Mouse (Mus musculus) MEL (cell line): ENCODE results near the gene Fgg. TPM values are rescaled to one million over a fixed set of nuclear protein-coding genes. Genes with fewer than 3 reads are reported as not detected.

Experiments used
- DNase-seq: peaks from one replicate; pipeline ENCODE4 v3.0.0; 2011; ENCODE audit warnings: low read depth, low spot score
- H3K27ac ChIP-seq: 2 replicates; pipeline ENCODE4 v1.5.1; 2012; ENCODE audit warnings: low read depth, mild to moderate bottlenecking, control low read depth, low read length, moderate library complexity; ENCODE audit not compliant: control insufficient read depth
- H3K27me3 ChIP-seq, 2 experiments: fragments of 150-350 bp in 1 of 2; sonication (generic) in 1 of 2; 2 replicates each; pipeline ENCODE4 v1.6.1; 2012; ENCODE audit warnings: low read length in 2 of 2, mild to moderate bottlenecking in 2 of 2, improper control_type of control experiment in 1 of 2, moderate library complexity in 1 of 2; ENCODE audit not compliant: insufficient read depth in 2 of 2, control insufficient read depth in 1 of 2
- H3K36me3 ChIP-seq, 2 experiments: 2 replicates each; pipeline ENCODE4 v1.6.1; 2012 to 2014; ENCODE audit warnings: low read length in 2 of 2, improper control_type of control experiment in 1 of 2, inconsistent platforms in 1 of 2, mild to moderate bottlenecking in 1 of 2; ENCODE audit not compliant: insufficient read depth in 2 of 2, control insufficient read depth in 1 of 2
- H3K4me1 ChIP-seq, 2 experiments: fragments of 150-350 bp in 1 of 2; sonication (generic) in 1 of 2; 2 replicates each; pipeline ENCODE4 v1.6.1; 2012; ENCODE audit warnings: low read length in 2 of 2, improper control_type of control experiment in 1 of 2, mild to moderate bottlenecking in 1 of 2; ENCODE audit not compliant: insufficient read depth in 2 of 2, control insufficient read depth in 1 of 2
- H3K4me3 ChIP-seq, 2 experiments: fragments of 150-350 bp in 1 of 2; sonication (generic) in 1 of 2; 2 replicates each; pipeline ENCODE4 v1.5.1; 2012; ENCODE audit warnings: low read depth in 2 of 2, low read length in 2 of 2, mild to moderate bottlenecking in 2 of 2, moderate library complexity in 2 of 2, control low read depth in 1 of 2, improper control_type of control experiment in 1 of 2; ENCODE audit not compliant: control insufficient read depth in 1 of 2, insufficient read depth in 1 of 2
- H3K79me2 ChIP-seq: 2 replicates; pipeline ENCODE4 v1.6.1; 2012; ENCODE audit warnings: mild to moderate bottlenecking, low read length, moderate library complexity; ENCODE audit not compliant: control insufficient read depth, poor library complexity, insufficient read depth
- H3K9ac ChIP-seq: 2 replicates; pipeline ENCODE4 v1.6.1; 2012; ENCODE audit warnings: low read depth, mild to moderate bottlenecking, control low read depth, low read length, moderate library complexity; ENCODE audit not compliant: control insufficient read depth, poor library complexity, severe bottlenecking
- H3K9me3 ChIP-seq: fragments of 150-350 bp; sonication (generic); replicated peaks from 2 replicates; pipeline ENCODE4 v1.6.1; 2012; ENCODE audit warnings: mild to moderate bottlenecking, low read length, improper control_type of control experiment, moderate library complexity; ENCODE audit not compliant: insufficient read depth
- BHLHE40 ChIP-seq: IDR thresholded peaks from 2 replicates; pipeline ENCODE4 v1.6.1; 2012; ENCODE audit warnings: low read depth, mild to moderate bottlenecking, inconsistent platforms, low read length, improper control_type of control experiment, borderline replicate concordance
- CTCF ChIP-seq, 3 experiments: IDR thresholded peaks in 2 of 3; conservative IDR thresholded peaks in 1 of 3; 2 replicates each; pipeline ENCODE4 v1.5.1; 2011 to 2012; ENCODE audit warnings: low read length in 3 of 3, low read depth in 2 of 3, mild to moderate bottlenecking in 2 of 3, improper control_type of control experiment in 1 of 3, inconsistent platforms in 1 of 3, mixed read lengths in 1 of 3, moderate library complexity in 1 of 3; ENCODE audit not compliant: control insufficient read depth in 1 of 3, insufficient read depth in 1 of 3, poor library complexity in 1 of 3, severe bottlenecking in 1 of 3
- E2F4 ChIP-seq: IDR thresholded peaks from 2 replicates; pipeline ENCODE4 v1.6.1; 2011; ENCODE audit warnings: low read depth, low read length, improper control_type of control experiment, borderline replicate concordance
- EP300 ChIP-seq, 2 experiments: IDR thresholded peaks; 2 replicates each; pipeline ENCODE4 v1.6.1; 2011; ENCODE audit warnings: improper control_type of control experiment in 2 of 2, low read length in 2 of 2, low read depth in 1 of 2, mild to moderate bottlenecking in 1 of 2
- ETS1 ChIP-seq: IDR thresholded peaks from 2 replicates; pipeline ENCODE4 v1.6.1; 2012; ENCODE audit warnings: low read depth, mild to moderate bottlenecking, inconsistent platforms, low read length, improper control_type of control experiment, moderate library complexity
- GABPA ChIP-seq: IDR thresholded peaks from 2 replicates; pipeline ENCODE4 v1.6.1; 2012; ENCODE audit warnings: low read depth, mild to moderate bottlenecking, inconsistent platforms, low read length, improper control_type of control experiment, moderate library complexity
- GATA1 ChIP-seq: IDR thresholded peaks from 2 replicates; pipeline ENCODE4 v1.6.1; 2011; ENCODE audit warnings: low read depth, low read length, improper control_type of control experiment
- HCFC1 ChIP-seq: IDR thresholded peaks from 2 replicates; pipeline ENCODE4 v1.6.1; 2012; ENCODE audit warnings: low read depth, mild to moderate bottlenecking, inconsistent platforms, low read length, improper control_type of control experiment, moderate library complexity
- JUND ChIP-seq: IDR thresholded peaks from 2 replicates; pipeline ENCODE4 v1.6.1; 2011; ENCODE audit warnings: low read depth, mild to moderate bottlenecking, improper control_type of control experiment, low read length
- MAX ChIP-seq: IDR thresholded peaks from 2 replicates; pipeline ENCODE4 v1.6.1; 2011; ENCODE audit warnings: low read length, improper control_type of control experiment
- MYB ChIP-seq: IDR thresholded peaks from 2 replicates; pipeline ENCODE4 v1.6.1; 2011; ENCODE audit warnings: mild to moderate bottlenecking, low read depth, low read length, improper control_type of control experiment
- NELFE ChIP-seq: IDR thresholded peaks from 2 replicates; pipeline ENCODE4 v1.6.1; 2011; ENCODE audit warnings: low read depth, low read length, improper control_type of control experiment
- NRF1 ChIP-seq: IDR thresholded peaks from 2 replicates; pipeline ENCODE4 v1.6.1; 2014; ENCODE audit warnings: low read depth, mild to moderate bottlenecking, inconsistent platforms, low read length, improper control_type of control experiment, moderate library complexity; ENCODE audit not compliant: poor library complexity, insufficient read depth, severe bottlenecking
- POLR2AphosphoS2 ChIP-seq: IDR thresholded peaks from 2 replicates; pipeline ENCODE4 v1.6.1; 2011; ENCODE audit warnings: low read length, improper control_type of control experiment
- POLR2AphosphoS5 ChIP-seq: IDR thresholded peaks from 2 replicates; pipeline ENCODE4 v1.6.1; 2012; ENCODE audit warnings: low read depth, borderline replicate concordance, mild to moderate bottlenecking, inconsistent platforms, low read length, moderate library complexity, mixed read lengths
- RAD21 ChIP-seq: IDR thresholded peaks from 2 replicates; pipeline ENCODE4 v1.6.1; 2011; ENCODE audit warnings: mild to moderate bottlenecking, low read depth, low read length, improper control_type of control experiment
- RCOR1 ChIP-seq: IDR thresholded peaks from 2 replicates; pipeline ENCODE4 v1.6.1; 2012; ENCODE audit warnings: low read depth, mild to moderate bottlenecking, inconsistent platforms, low read length, improper control_type of control experiment
- SIN3A ChIP-seq: IDR thresholded peaks from 2 replicates; pipeline ENCODE4 v1.6.1; 2012; ENCODE audit warnings: low read length, improper control_type of control experiment, inconsistent platforms
- SMC3 ChIP-seq: IDR thresholded peaks from 2 replicates; pipeline ENCODE4 v1.6.1; 2011; ENCODE audit warnings: low read depth, low read length, improper control_type of control experiment
- TCF12 ChIP-seq: IDR thresholded peaks from 2 replicates; pipeline ENCODE4 v1.6.1; 2014; ENCODE audit warnings: low read depth, mild to moderate bottlenecking, inconsistent platforms, low read length, improper control_type of control experiment, moderate library complexity
- USF2 ChIP-seq, 2 experiments: IDR thresholded peaks; 2 replicates each; pipeline ENCODE4 v1.6.1; 2011 to 2012; ENCODE audit warnings: improper control_type of control experiment in 2 of 2, low read length in 2 of 2, borderline replicate concordance in 1 of 2, inconsistent platforms in 1 of 2, low read depth in 1 of 2, mild to moderate bottlenecking in 1 of 2; ENCODE audit not compliant: insufficient read depth in 1 of 2
- ZC3H11A ChIP-seq: IDR thresholded peaks from 2 replicates; pipeline ENCODE4 v1.6.1; 2012; ENCODE audit warnings: low read depth, mild to moderate bottlenecking, inconsistent platforms, low read length, improper control_type of control experiment
- ZKSCAN1 ChIP-seq: IDR thresholded peaks from 2 replicates; pipeline ENCODE4 v1.6.1; 2012; ENCODE audit warnings: low read depth, mild to moderate bottlenecking, inconsistent platforms, low read length, improper control_type of control experiment, moderate library complexity
- ZMIZ1 ChIP-seq: IDR thresholded peaks from 2 replicates; pipeline ENCODE4 v1.6.1; 2012; ENCODE audit warnings: low read depth, mild to moderate bottlenecking, inconsistent platforms, low read length, improper control_type of control experiment, moderate library complexity
- polyA plus RNA-seq, 2 experiments: library from polyadenylated mRNA; stranded (reverse) in 1 of 2; unstranded in 1 of 2; fragments of >175 nt in 1 of 2; fragments of >200 nt in 1 of 2; gene quantifications; 2 replicates each; pipeline versions ENCODE4 v1.2.1 to v1.2.4; 2012; ENCODE audit warnings: low replicate concordance in 2 of 2, low read depth in 1 of 2; ENCODE audit not compliant: insufficient read length in 2 of 2, insufficient read depth in 1 of 2, missing spikeins in 1 of 2
- total RNA-seq: library from RNA; depleted of rRNA; stranded (reverse); fragments of 300-350 nt; gene quantifications from 2 replicates; pipeline ENCODE4 v1.2.3, GENCODE M21; 2012

The Fgg gene
- total and polyA plus RNA-seq, 3 experiments: not detected

DNA sequence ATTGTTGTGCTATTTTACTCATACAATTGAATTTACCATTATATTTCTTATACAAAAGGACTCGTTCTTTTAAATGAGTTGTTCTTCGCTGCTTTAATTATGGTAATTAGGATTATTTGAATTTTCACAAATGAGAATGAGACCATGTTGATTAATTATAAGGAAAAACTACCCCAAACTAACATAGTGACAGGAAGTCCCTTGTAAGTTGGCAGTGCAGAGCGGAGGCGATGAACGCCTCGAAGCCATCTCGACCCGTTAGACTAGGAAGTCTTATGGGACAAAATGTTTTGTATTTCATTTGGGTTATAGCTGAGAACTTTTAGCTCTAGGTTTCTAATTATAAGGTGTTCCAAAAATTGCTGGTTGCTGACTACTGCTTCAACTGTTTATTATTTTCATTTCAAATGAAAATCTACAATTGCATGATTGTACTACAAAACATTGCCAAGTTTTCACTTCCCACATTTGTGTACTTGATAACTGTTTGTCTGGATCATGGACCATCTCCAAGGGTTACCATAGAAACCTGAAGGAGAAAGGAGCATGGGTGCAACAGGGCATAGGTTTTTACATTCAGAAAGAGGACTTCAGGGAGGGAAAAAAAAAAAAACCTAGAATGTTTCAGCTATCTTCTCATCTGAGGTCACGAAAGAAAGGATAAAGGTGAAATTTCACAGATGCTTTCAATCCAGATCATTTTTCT, 20.2 kb downstream of the Fgg start:
- H3K36me3 ChIP-seq: no peaks in the 10 kb centered on the region
- H3K9ac ChIP-seq: no peak overlapping the region
- no peaks in the 10 kb centered on the region for H3K27me3 ChIP-seq
- TF ChIP-seq USF2 (IDR thresholded peaks at IDR 0.05; ENCODE audit: borderline replicate concordance in 1 of 2, insufficient read depth in 1 of 2, low read depth in 1 of 2, low read length in 2 of 2) (no peak), BHLHE40 (no peak), GATA1 (no peak), SIN3A (no peak), ZMIZ1 (no peak), TCF12 (no peak), HCFC1 (no peak), ETS1 (no peak), JUND (no peak)
- TF ChIP-seq, all 39 proteins: peak for 0
- Histone ChIP-seq H3K27ac (no peak overlapping the region), H3K4me3 (no peak overlapping the region), H3K4me1 (no peaks in the 10 kb centered on the region), H3K9me3 (no peaks in the 10 kb centered on the region), H3K79me2 (no peaks in the 10 kb centered on the region)
- DNase-seq: no peak

DNA sequence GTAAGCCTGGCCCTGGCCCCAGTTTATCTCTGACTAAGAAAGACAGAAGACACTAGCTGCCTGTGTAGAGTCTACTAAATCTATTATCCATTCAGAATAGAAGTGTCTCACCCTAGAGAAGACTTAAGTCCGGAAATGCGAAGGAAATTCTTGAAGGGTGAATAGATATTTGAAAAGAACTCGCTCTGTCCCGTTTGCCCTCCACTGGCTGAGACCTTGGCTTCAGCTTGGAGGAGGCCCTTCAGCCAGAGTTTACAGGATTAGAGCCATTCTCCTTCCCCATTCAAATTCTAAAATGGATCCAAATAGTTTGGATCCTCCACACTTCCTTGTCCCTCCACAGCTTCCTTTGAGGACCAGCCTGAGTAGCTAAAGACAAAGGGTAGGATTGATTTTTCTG, 22.8 kb downstream of the Fgg start:
- no peaks in the 10 kb centered on the region for H3K9me3 ChIP-seq
- no peak overlapping the region for H3K4me3 ChIP-seq
- H3K27ac ChIP-seq: no peak overlapping the region
- no peaks in the 10 kb centered on the region for H3K4me1 ChIP-seq
- H3K27me3 ChIP-seq: no peaks in the 10 kb centered on the region
- DNase-seq: no peak
- H3K9ac ChIP-seq: no peak overlapping the region
- TF ChIP-seq ZC3H11A: no peak
- no peak for TF ChIP-seq ZMIZ1
- TF ChIP-seq, all 39 proteins: peak for 0
- Histone ChIP-seq H3K36me3 (no peaks in the 10 kb centered on the region), H3K79me2 (no peaks in the 10 kb centered on the region)

GRCm38 (mm10) chr3:83032746-83033308, 25.3 kb downstream of the Fgg start:
- Histone ChIP-seq H3K27me3 (no peaks in the 10 kb centered on the region), H3K36me3 (no peaks in the 10 kb centered on the region), H3K4me1 (no peaks in the 10 kb centered on the region), H3K9me3 (no peaks in the 10 kb centered on the region), H3K9ac (no peak overlapping the region), H3K4me3 (no peak overlapping the region), H3K79me2 (no peaks in the 10 kb centered on the region), H3K27ac (no peak overlapping the region)
- DNase-seq: no peak
- TF ChIP-seq GABPA (no peak), ZKSCAN1 (no peak), RCOR1 (no peak), ZC3H11A (no peak), JUND (no peak), USF2 (IDR thresholded peaks at IDR 0.05; ENCODE audit: borderline replicate concordance in 1 of 2, insufficient read depth in 1 of 2, low read depth in 1 of 2, low read length in 2 of 2) (no peak), E2F4 (no peak), RAD21 (no peak), CTCF (IDR thresholded peaks at IDR 0.05 in 2 of 3, conservative IDR thresholded peaks at IDR 0.05 in 1 of 3; ENCODE audit: control insufficient read depth in 1 of 3, insufficient read depth in 1 of 3, low read depth in 2 of 3, low read length in 3 of 3, poor library complexity in 1 of 3, severe bottlenecking in 1 of 3) (no peak), MYB (no peak), SMC3 (no peak), POLR2AphosphoS5 (no peak), MAX (no peak), POLR2AphosphoS2 (no peak), ZMIZ1 (no peak), NRF1 (no peak), NELFE (no peak), EP300 (IDR thresholded peaks at IDR 0.05; ENCODE audit: low read depth in 1 of 2, low read length in 2 of 2) (no peak)
